Mouse (Mus musculus) ES-Bruce4 (cell line): ENCODE results near the gene Mybl2. TPM values are rescaled to one million over a fixed set of nuclear protein-coding genes. Genes with fewer than 3 reads are reported as not detected.

Experiments
- H3K27ac ChIP-seq: 2 replicates; pipeline ENCODE4 v1.5.1; 2012; ENCODE audit warnings: low read length, inconsistent platforms; ENCODE audit not compliant: insufficient read depth
- H3K27me3 ChIP-seq: 2 replicates; pipeline ENCODE4 v1.6.1; 2012; ENCODE audit warnings: mild to moderate bottlenecking, low read length, inconsistent platforms; ENCODE audit not compliant: control insufficient read depth, poor library complexity, insufficient read depth, severe bottlenecking
- H3K36me3 ChIP-seq: 2 replicates; pipeline ENCODE4 v1.6.1; 2012; ENCODE audit warnings: inconsistent platforms, mild to moderate bottlenecking, low read length, moderate library complexity; ENCODE audit not compliant: control insufficient read depth, poor library complexity, insufficient read depth, severe bottlenecking
- H3K4me1 ChIP-seq: one replicate; pipeline ENCODE4 v1.8.1; 2011; ENCODE audit warnings: low read length; ENCODE audit not compliant: control insufficient read depth, insufficient read depth
- H3K4me3 ChIP-seq: 2 replicates; pipeline ENCODE4 v1.5.1; 2011; ENCODE audit warnings: low read depth, mild to moderate bottlenecking, low read length
- H3K9ac ChIP-seq: 2 replicates; pipeline ENCODE4 v1.6.1; 2012; ENCODE audit warnings: low read depth, mild to moderate bottlenecking, inconsistent platforms; ENCODE audit not compliant: poor library complexity, severe bottlenecking
- H3K9me3 ChIP-seq: replicated peaks from 2 replicates; pipeline ENCODE4 v1.6.1; 2012; ENCODE audit warnings: mild to moderate bottlenecking, low read length, inconsistent platforms; ENCODE audit not compliant: control insufficient read depth, poor library complexity, insufficient read depth, severe bottlenecking
- CTCF ChIP-seq: IDR thresholded peaks from one replicate; pipeline ENCODE4 v1.8.1; 2011; ENCODE audit warnings: low read depth, low read length
- EP300 ChIP-seq: IDR thresholded peaks from 2 replicates; pipeline ENCODE4 v1.6.1; 2011; ENCODE audit warnings: low read depth, low read length; ENCODE audit not compliant: insufficient read depth
- POLR2A ChIP-seq: IDR thresholded peaks from one replicate; pipeline ENCODE4 v1.8.1; 2011; ENCODE audit warnings: low read length; ENCODE audit not compliant: insufficient read depth
- polyA plus RNA-seq: library from polyadenylated mRNA; stranded (reverse); fragments of >200 nt; gene quantifications from 2 replicates; pipeline ENCODE4 v1.2.4, GENCODE M21; 2011; ENCODE audit warnings: low read depth; ENCODE audit not compliant: missing spikeins, insufficient read depth, insufficient read length

Mybl2 gene
- polyA plus RNA-seq, 1 experiment, result 471 TPM

GRCm38 (mm10) chr2:163123496-163123895 is 69.0 kb downstream of the Mybl2 start:
- Histone ChIP-seq H3K4me3 (no peak overlapping the region), H3K9me3 (no peaks in the 10 kb centered on the region; the same call in 1 of the 2 replicates), H3K36me3 (no peaks in the 10 kb centered on the region), H3K27ac (no peak overlapping the region), H3K4me1 (no peaks in the 10 kb centered on the region), H3K27me3 (no peaks in the 10 kb centered on the region), H3K9ac (no peak overlapping the region)
- TF ChIP-seq CTCF (no peak), POLR2A (no peak), EP300 (no peak)

GRCm38 (mm10) chr2:163130837-163131236 is 76.3 kb downstream of the Mybl2 start:
- TF ChIP-seq CTCF (no peak), EP300 (no peak), POLR2A (no peak)

GRCm38 (mm10) chr2:163132314-163132713 is 77.8 kb downstream of the Mybl2 start:
- no peak for TF ChIP-seq POLR2A
- TF ChIP-seq EP300, result no peak
- no peak for TF ChIP-seq CTCF
- H3K9ac ChIP-seq, result no peak overlapping the region
- H3K27ac ChIP-seq, result no peak overlapping the region
- H3K36me3 ChIP-seq, result no peaks in the 10 kb centered on the region
- no peaks in the 10 kb centered on the region; the same call in 1 of the 2 replicates for H3K9me3 ChIP-seq
- no peak overlapping the region for H3K4me3 ChIP-seq
- no peaks in the 10 kb centered on the region for H3K4me1 ChIP-seq
- H3K27me3 ChIP-seq, result no peaks in the 10 kb centered on the region

More at GRCm38 (mm10) chr2:163130837-163131236, 76.3 kb downstream of the Mybl2 start:
- no peaks in the 10 kb centered on the region for H3K36me3 ChIP-seq
- no peaks in the 10 kb centered on the region; the same call in 1 of the 2 replicates for H3K9me3 ChIP-seq
- no peak overlapping the region for H3K27ac ChIP-seq
- no peaks in the 10 kb centered on the region for H3K4me1 ChIP-seq
- no peak overlapping the region for H3K9ac ChIP-seq
- no peak overlapping the region for H3K4me3 ChIP-seq
- H3K27me3 ChIP-seq, result no peaks in the 10 kb centered on the region

Other genes starting within 250 kb of the Mybl2 start
- 172 and 175 TPM in 2 replicates for gene Srsf6, start 123.2 kb upstream of the Mybl2 start, polyA plus RNA-seq
- 1.1 and 2.7 TPM in 2 replicates for gene L3mbtl1, start 111.2 kb upstream of the Mybl2 start, polyA plus RNA-seq
- 0.65 and 0.66 TPM in 2 replicates for gene Sgk2, start 67.4 kb upstream of the Mybl2 start, polyA plus RNA-seq
- gene Ift52, start 37.3 kb upstream of the Mybl2 start, polyA plus RNA-seq, result 62.6 and 69.4 TPM in 2 replicates
- gene Gtsf1l, start 33.2 kb downstream of the Mybl2 start, polyA plus RNA-seq, result 34.9 and 36.3 TPM in 2 replicates
- 0.28 and 0.56 TPM in 2 replicates for gene Tox2, start 148.4 kb downstream of the Mybl2 start, polyA plus RNA-seq